Mouse (Mus musculus): ENCODE data around the gene 4933424G06Rik. TPM values are rescaled to one million over a fixed set of nuclear protein-coding genes. Genes with fewer than 3 reads are reported as not detected.
A peak's percentile ranks its signal among the peaks of the same experiment; 100 is the strongest.

4933424G06Rik gene
- polyA plus RNA-seq, 1 experiment = 0.14 TPM

- DNase-seq (ENCODE audit: low spot score) = no peak
Observed at GRCm38 (mm10) chr1:36709055-36709853, 695 bp upstream of the 4933424G06Rik start.

- no peak for DNase-seq (ENCODE audit: low spot score)
Observed at GRCm38 (mm10) chr1:36711104-36711503, 1.2 kb downstream of the 4933424G06Rik start.

- no peak for DNase-seq (ENCODE audit: low spot score)
Observed at GRCm38 (mm10) chr1:36714311-36714710, 4.4 kb downstream of the 4933424G06Rik start, which contains the start of gene Actr1b. TSS of gene Actr1b (minus strand) at chr1:36714422.

GRCm38 (mm10) chr1:36718786-36719185, 8.8 kb downstream of the 4933424G06Rik start:
- DNase-seq (ENCODE audit: low spot score) = no peak

- no peak for DNase-seq (ENCODE audit: low spot score)
Observed at GRCm38 (mm10) chr1:36723146-36724056, 13.5 kb downstream of the 4933424G06Rik start.

GRCm38 (mm10) chr1:36724057-36724431, 14.1 kb downstream of the 4933424G06Rik start:
- no peak for DNase-seq (ENCODE audit: low spot score)

GRCm38 (mm10) chr1:36737300-36737699, 27.4 kb downstream of the 4933424G06Rik start:
- peak; percentile 59 for DNase-seq (ENCODE audit: low spot score)

- DNase-seq (ENCODE audit: low spot score) = no peak
Observed at GRCm38 (mm10) chr1:36739231-36739630, 29.3 kb downstream of the 4933424G06Rik start.

GRCm38 (mm10) chr1:36743046-36743445, 33.1 kb downstream of the 4933424G06Rik start:
- DNase-seq (ENCODE audit: low spot score) = no peak

- DNase-seq (ENCODE audit: low spot score) = peak; percentile 38
Observed at GRCm38 (mm10) chr1:36744268-36744944, 34.5 kb downstream of the 4933424G06Rik start.

- no peak for DNase-seq (ENCODE audit: low spot score)
Observed at GRCm38 (mm10) chr1:36745661-36746060, 35.7 kb downstream of the 4933424G06Rik start.

GRCm38 (mm10) chr1:36746452-36746851, 36.5 kb downstream of the 4933424G06Rik start:
- no peak for DNase-seq (ENCODE audit: low spot score)

- no peak for DNase-seq (ENCODE audit: low spot score)
Observed at GRCm38 (mm10) chr1:36753932-36754675, 44.2 kb downstream of the 4933424G06Rik start.

GRCm38 (mm10) chr1:36758553-36758952, 48.6 kb downstream of the 4933424G06Rik start:
- DNase-seq (ENCODE audit: low spot score) = no peak

- DNase-seq (ENCODE audit: low spot score) = no peak
Observed at GRCm38 (mm10) chr1:36759076-36759475, 49.1 kb downstream of the 4933424G06Rik start.

- no peak for DNase-seq (ENCODE audit: low spot score)
Observed at GRCm38 (mm10) chr1:36760401-36760800, 50.5 kb downstream of the 4933424G06Rik start.

GRCm38 (mm10) chr1:36761061-36761460, 51.1 kb downstream of the 4933424G06Rik start:
- DNase-seq (ENCODE audit: low spot score) = no peak

- no peak for DNase-seq (ENCODE audit: low spot score)
Observed at GRCm38 (mm10) chr1:36761568-36761967, 51.6 kb downstream of the 4933424G06Rik start, which contains the start of gene Zap70. TSS of gene Zap70 (plus strand) at chr1:36761798.

- no peak for DNase-seq (ENCODE audit: low spot score)
Observed at GRCm38 (mm10) chr1:36766431-36767205, 56.7 kb downstream of the 4933424G06Rik start.

- DNase-seq (ENCODE audit: low spot score) = no peak
Observed at GRCm38 (mm10) chr1:36767321-36767720, 57.4 kb downstream of the 4933424G06Rik start.
